Comparison of ENCODE assay signal across 10 mouse cellular contexts in the genomic region with DNA sequence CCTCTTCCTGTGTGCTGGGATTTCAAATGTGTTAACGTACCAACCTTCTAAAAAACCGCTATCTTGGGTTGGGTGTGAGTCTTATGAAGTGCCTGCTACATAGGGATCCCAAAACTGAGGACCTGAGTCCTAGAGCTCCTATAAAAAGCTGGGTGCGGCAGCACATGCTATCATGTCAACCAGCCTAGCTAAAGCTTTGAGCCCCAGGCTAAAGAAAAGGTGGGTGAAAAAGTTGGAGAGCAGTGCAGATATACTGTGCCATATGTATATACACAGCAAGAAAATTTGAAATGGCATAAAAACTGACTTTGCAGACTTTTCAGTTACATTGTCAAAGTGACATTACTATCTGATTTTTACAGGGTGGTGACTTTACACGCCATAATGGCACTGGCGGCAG. TPM values are rescaled to one million over a fixed set of nuclear protein-coding genes. Genes with fewer than 3 reads are reported as not detected.
DNase-seq lines count a peak whose midpoint lies in the region; ATAC-seq lines count a peak whose summit lies in the region.
"Had no signal": no experiment of that assay in that cellular context is flagged by ENCODE, and none has a peak within 500 bp of the region (broad histone marks: within the 10 kb centered on the region; RNA-seq: fewer than 3 reads in every experiment).

No protein-coding gene starts in this region.

- no peak for DNase-seq in heart, postnatal 14 days
- DNase-seq in midbrain, embryonic 14.5 days = no peak
- no peak for DNase-seq in midbrain, embryonic 11.5 days (ENCODE audit: low spot score, missing footprints)
- DNase-seq in hindbrain, embryonic 14.5 days (ENCODE audit: low spot score) = no peak
- DNase-seq in left cerebral cortex, postnatal 25 days (ENCODE audit: low spot score in 2 of 2) = no peak
- no peak for DNase-seq in layer of hippocampus, adult 8-10 months (ENCODE audit: low spot score in 2 of 2)
- DNase-seq in urinary bladder, adult 18-20 months (ENCODE audit: low spot score in 2 of 2) = no peak
- DNase-seq: right cerebral cortex, adult 18-20 months had no signal

- no peaks in the 10 kb centered on the region for H3K9me3 ChIP-seq in heart, embryonic 15.5 days (replicated peaks)
- H3K9me3 ChIP-seq in midbrain, embryonic 14.5 days (ENCODE audit: control insufficient read depth, low read length) = no peaks in the 10 kb centered on the region
- no peaks in the 10 kb centered on the region for H3K9me3 ChIP-seq in midbrain, embryonic 11.5 days (ENCODE audit: control insufficient read depth, low read length)
- H3K9me3 ChIP-seq in hindbrain, embryonic 14.5 days (ENCODE audit: control insufficient read depth, low read length) = no peaks in the 10 kb centered on the region

- H3K36me3 ChIP-seq in heart, embryonic 15.5 days = peaks cover 33% of the 10 kb centered on the region
- H3K36me3 ChIP-seq in midbrain, embryonic 14.5 days (ENCODE audit: control insufficient read depth, insufficient read depth, low read length) = peaks cover 58% of the 10 kb centered on the region
- peaks cover 13% of the 10 kb centered on the region; the same call in 1 of the 2 replicates for H3K36me3 ChIP-seq in midbrain, embryonic 11.5 days (ENCODE audit: control insufficient read depth, insufficient read depth, low read length)
- H3K36me3 ChIP-seq in hindbrain, embryonic 14.5 days (replicated peaks; ENCODE audit: control insufficient read depth, insufficient read depth) = peaks cover 48% of the 10 kb centered on the region

- no peak for ATAC-seq in heart, embryonic 15.5 days (replicated peaks; ENCODE audit: insufficient number of reproducible peaks, insufficient read depth, low FRiP score, low read depth)
- ATAC-seq in midbrain, embryonic 14.5 days (ENCODE audit: low FRiP score, low TSS enrichment) = no peak
- no peak for ATAC-seq in midbrain, embryonic 11.5 days (ENCODE audit: low FRiP score)
- no peak for ATAC-seq in hindbrain, embryonic 14.5 days (ENCODE audit: low FRiP score)
- ATAC-seq: activated CD4-positive, CD25-positive, alpha-beta regulatory T cell, adult 4 months had no signal

- H3K9ac ChIP-seq in heart, embryonic 15.5 days = no peak overlapping the region
- no peak overlapping the region for H3K9ac ChIP-seq in midbrain, embryonic 14.5 days (replicated peaks; ENCODE audit: low read length)
- no peak overlapping the region for H3K9ac ChIP-seq in midbrain, embryonic 11.5 days (ENCODE audit: low read length)
- no peak overlapping the region for H3K9ac ChIP-seq in hindbrain, embryonic 14.5 days

- H3K27ac ChIP-seq in heart, embryonic 15.5 days = no peak overlapping the region
- no peak overlapping the region for H3K27ac ChIP-seq in midbrain, embryonic 14.5 days (replicated peaks; ENCODE audit: low read depth, low read length)
- H3K27ac ChIP-seq in midbrain, embryonic 11.5 days (ENCODE audit: low read depth, low read length) = no peak overlapping the region
- no peak overlapping the region for H3K27ac ChIP-seq in hindbrain, embryonic 14.5 days

- no peaks in the 10 kb centered on the region for H3K27me3 ChIP-seq in heart, embryonic 15.5 days
- H3K27me3 ChIP-seq in midbrain, embryonic 14.5 days (ENCODE audit: control insufficient read depth, insufficient read depth, low read length) = no peaks in the 10 kb centered on the region
- no peaks in the 10 kb centered on the region for H3K27me3 ChIP-seq in midbrain, embryonic 11.5 days (ENCODE audit: control insufficient read depth, insufficient read depth, low read length)
- H3K27me3 ChIP-seq in hindbrain, embryonic 14.5 days (ENCODE audit: control insufficient read depth, insufficient read depth, low read length) = no peaks in the 10 kb centered on the region

- H3K4me1 ChIP-seq in heart, embryonic 15.5 days (replicated peaks) = peaks cover 19% of the 10 kb centered on the region
- peaks cover 16% of the 10 kb centered on the region for H3K4me1 ChIP-seq in midbrain, embryonic 14.5 days (ENCODE audit: control insufficient read depth, insufficient read depth, low read length)
- H3K4me1 ChIP-seq in midbrain, embryonic 11.5 days (ENCODE audit: control insufficient read depth, insufficient read depth, low read length) = peaks cover 13% of the 10 kb centered on the region; the same call in 1 of the 2 replicates
- peaks cover 28% of the 10 kb centered on the region for H3K4me1 ChIP-seq in hindbrain, embryonic 14.5 days (replicated peaks; ENCODE audit: control insufficient read depth, insufficient read depth, low read length)

- WGBS in heart, embryonic 15.5 days = 75% methylated on average over 5 of the region's 5 CpGs
- WGBS in midbrain, embryonic 14.5 days = 84% methylated on average over 5 of the region's 5 CpGs
- 90% methylated on average over 5 of the region's 5 CpGs for WGBS in midbrain, embryonic 11.5 days
- 88% methylated on average over 5 of the region's 5 CpGs for WGBS in hindbrain, embryonic 14.5 days

- intact Hi-C loops in heart, postnatal 14 days (cut with DNase I) = no loop called here
- intact Hi-C loops in left cerebral cortex, postnatal 25 days (cut with DNase I) = no loop called here

- 0 out of 2 replicates have a peak overlapping the region, but pooled peaks have one; percentile 70 for H3K4me2 ChIP-seq in heart, embryonic 15.5 days
- H3K4me2 ChIP-seq in midbrain, embryonic 14.5 days (ENCODE audit: low read length) = peak overlapping the region; percentile 1; the same call in 1 of the 2 replicates
- no peak overlapping the region for H3K4me2 ChIP-seq in midbrain, embryonic 11.5 days
- H3K4me2 ChIP-seq in hindbrain, embryonic 14.5 days (replicated peaks) = peak overlapping the region; percentile 88; the same call in 1 of the 2 replicates

- H3K4me3 ChIP-seq in heart, embryonic 15.5 days = no peak overlapping the region
- no peak overlapping the region for H3K4me3 ChIP-seq in midbrain, embryonic 14.5 days (replicated peaks; ENCODE audit: low read depth, low read length)
- H3K4me3 ChIP-seq in midbrain, embryonic 11.5 days (ENCODE audit: low read depth, low read length) = no peak overlapping the region
- H3K4me3 ChIP-seq in hindbrain, embryonic 14.5 days (replicated peaks; ENCODE audit: low read length) = no peak overlapping the region

RNA-seq across cellular contexts. Expression of gene Ppia, which starts 3.5 kb away (rescaled TPM):
- 3,680 and 4,098 TPM in 2 replicates for polyA plus RNA-seq in heart, embryonic 15.5 days (2015; fragmentation: Nextera tagmentation; extraction: Ambion mirVana)
- 100 to 1,000 TPM; 500 to 603 TPM for total RNA-seq in heart, postnatal 14 days (2021)
- 3,781 and 4,177 TPM in 2 replicates for polyA plus RNA-seq in midbrain, embryonic 14.5 days (2014; fragmentation: Nextera tagmentation; extraction: Ambion mirVana)
- polyA plus RNA-seq in midbrain, embryonic 11.5 days (2014; fragmentation: Nextera tagmentation; extraction: Ambion mirVana) = 5,393 and 5,428 TPM in 2 replicates
- 4,304 and 4,427 TPM in 2 replicates for polyA plus RNA-seq in hindbrain, embryonic 14.5 days (2014; fragmentation: Nextera tagmentation; extraction: Ambion mirVana)
- total RNA-seq in left cerebral cortex, postnatal 25 days (2021) = 1,000 to 10,000 TPM; 1,922 to 2,079 TPM
- 1,000 to 10,000 TPM; 1,319 to 1,646 (median 1,558) TPM for total RNA-seq in layer of hippocampus, adult 8-10 months (2022)

RNA-seq across cellular contexts. Expression of gene H2afv, which starts 25.5 kb away (rescaled TPM):
- 318 and 327 TPM in 2 replicates for polyA plus RNA-seq in heart, embryonic 15.5 days (2015; fragmentation: Nextera tagmentation; extraction: Ambion mirVana)
- total RNA-seq in heart, postnatal 14 days (2021) = 10 to 100 TPM; 57.1 to 59.4 TPM
- polyA plus RNA-seq in midbrain, embryonic 14.5 days (2014; fragmentation: Nextera tagmentation; extraction: Ambion mirVana) = 341 and 379 TPM in 2 replicates
- polyA plus RNA-seq in midbrain, embryonic 11.5 days (2014; fragmentation: Nextera tagmentation; extraction: Ambion mirVana) = 966 and 1,015 TPM in 2 replicates
- polyA plus RNA-seq in hindbrain, embryonic 14.5 days (2014; fragmentation: Nextera tagmentation; extraction: Ambion mirVana) = 239 and 249 TPM in 2 replicates
- 10 to 100 TPM; 32.3 to 32.6 TPM for total RNA-seq in left cerebral cortex, postnatal 25 days (2021)
- total RNA-seq in layer of hippocampus, adult 8-10 months (2022) = 10 to 100 TPM; 26.4 to 39.8 (median 36.9) TPM

RNA-seq across cellular contexts. Expression of gene Zmiz2, which starts 29.9 kb away (rescaled TPM):
- polyA plus RNA-seq in heart, embryonic 15.5 days (2015; fragmentation: Nextera tagmentation; extraction: Ambion mirVana) = 6.6 and 8.2 TPM in 2 replicates
- 10 to 100 TPM; 41.1 to 42.5 TPM for total RNA-seq in heart, postnatal 14 days (2021)
- polyA plus RNA-seq in midbrain, embryonic 14.5 days (2014; fragmentation: Nextera tagmentation; extraction: Ambion mirVana) = 41.6 and 42.6 TPM in 2 replicates
- polyA plus RNA-seq in midbrain, embryonic 11.5 days (2014; fragmentation: Nextera tagmentation; extraction: Ambion mirVana) = 13.3 and 16.4 TPM in 2 replicates
- polyA plus RNA-seq in hindbrain, embryonic 14.5 days (2014; fragmentation: Nextera tagmentation; extraction: Ambion mirVana) = 31.7 and 33.5 TPM in 2 replicates
- 100 to 1,000 TPM; 215 to 216 TPM for total RNA-seq in left cerebral cortex, postnatal 25 days (2021)
- total RNA-seq in layer of hippocampus, adult 8-10 months (2022) = 100 to 1,000 TPM; 157 to 169 (median 159) TPM

RNA-seq across cellular contexts. Expression of gene Purb, which starts 57.0 kb away (rescaled TPM):
- 24.0 and 26.1 TPM in 2 replicates for polyA plus RNA-seq in heart, embryonic 15.5 days (2015; fragmentation: Nextera tagmentation; extraction: Ambion mirVana)
- total RNA-seq in heart, postnatal 14 days (2021) = 10 to 100 TPM; 49.6 to 53.0 TPM
- polyA plus RNA-seq in midbrain, embryonic 14.5 days (2014; fragmentation: Nextera tagmentation; extraction: Ambion mirVana) = 12.5 and 12.7 TPM in 2 replicates
- polyA plus RNA-seq in midbrain, embryonic 11.5 days (2014; fragmentation: Nextera tagmentation; extraction: Ambion mirVana) = 12.8 and 13.7 TPM in 2 replicates
- 9.8 and 9.9 TPM in 2 replicates for polyA plus RNA-seq in hindbrain, embryonic 14.5 days (2014; fragmentation: Nextera tagmentation; extraction: Ambion mirVana)
- total RNA-seq in left cerebral cortex, postnatal 25 days (2021) = 100 to 1,000 TPM; 294 to 301 TPM
- total RNA-seq in layer of hippocampus, adult 8-10 months (2022) = 100 to 1,000 TPM; 202 to 239 (median 220) TPM
